Mouse (Mus musculus) liver, adult 2 months (tissue): Measurements from ENCODE around the gene Nfkb1.

Experiments
- CTCF ChIP-seq: fragments of 200-500 bp; IDR thresholded peaks from 2 replicates; pipeline ENCODE4 v1.5.1; 2011; ENCODE audit warnings: low read depth, low read length, control low read depth
- POLR2A ChIP-seq: fragments of 200-500 bp; IDR thresholded peaks from 2 replicates; pipeline ENCODE4 v1.6.1; 2011; ENCODE audit warnings: low read length, control low read depth; ENCODE audit not compliant: insufficient read depth; ENCODE audit errors: extremely low read depth

GRCm38 (mm10) chr3:135556851-135557662 lies 134.3 kb downstream of the Nfkb1 start:
- no peak for TF ChIP-seq POLR2A
- no peak for TF ChIP-seq CTCF
